Mouse (Mus musculus) E14TG2a.4 (cell line): ENCODE measurements around the gene Fabp1.

Experiments used
- CTCF ChIP-seq: conservative IDR thresholded peaks from 2 replicates; pipeline ENCODE4 v1.5.1; 2014; ENCODE audit warnings: low read length
- NANOG ChIP-seq: IDR thresholded peaks from 2 replicates; pipeline ENCODE4 v1.6.1; 2014; ENCODE audit warnings: borderline replicate concordance, low read length, mixed read lengths
- POU5F1 ChIP-seq: IDR thresholded peaks from 2 replicates; pipeline ENCODE4 v1.6.1; 2014; ENCODE audit warnings: low read length, borderline replicate concordance

GRCm38 (mm10) chr6:71162269-71162668 lies 37.4 kb upstream of the Fabp1 start:
- TF ChIP-seq CTCF (peak; percentile 17; the same call in 1 of the 2 replicates), NANOG (no peak), POU5F1 (no peak)
